Mouse (Mus musculus) heart, postnatal 14 days (tissue): Measurements from ENCODE around the gene Stx19. TPM values are rescaled to one million over a fixed set of nuclear protein-coding genes. Genes with fewer than 3 reads are reported as not detected.
A peak's percentile ranks its signal among the peaks of the same experiment; 100 is the strongest.

Experiments
- DNase-seq, 2 experiments: peaks; one replicate each; pipeline ENCODE4 v3.0.0; 2021 to 2022
- intact Hi-C: fragments of 180-260 bp; cut with DNase I; formaldehyde crosslinking; loops from one replicate; pipeline ENCODE4 v1.15.1; 2025
- microRNA-seq, 2 experiments: library from miRNA; unstranded; fragments of <30 nt; microRNA quantifications; one replicate each; pipeline ENCODE4 v1.2.0; 2021 to 2022
- total RNA-seq, 2 experiments: library from RNA; stranded (reverse); gene quantifications; 2 replicates each; pipeline ENCODE4 v1.2.3; 2021

The Stx19 gene
- total RNA-seq, 2 experiments from 2014 or later = not detected

GRCm38 (mm10) chr16:62846498-62847312 is 32.2 kb downstream of the Stx19 start, which contains the start of gene Arl13b:
Gene Arl13b, minus strand, starts transcription at chr16:62847040.
- intact Hi-C loops = loop anchor here (5.0 kb wide), 1 partner anchor 59 kb away; the partner anchor contains the start of gene Nsun3
- peak; percentile 90 to 94 for DNase-seq

GRCm38 (mm10) chr16:62852464-62853252 is 38.2 kb downstream of the Stx19 start:
- DNase-seq = no peak
- intact Hi-C loops = no loop called here

- DNase-seq = no peak
- intact Hi-C loops = no loop called here
Measured at GRCm38 (mm10) chr16:62853611-62854126, 39.2 kb downstream of the Stx19 start.

- peak; percentile 81 to 88 for DNase-seq
- intact Hi-C loops = no loop called here
Measured at GRCm38 (mm10) chr16:62854191-62855068, 40.0 kb downstream of the Stx19 start, which contains the start of gene Pros1. Gene Pros1, plus strand, starts transcription at chr16:62854307.

- intact Hi-C loops = no loop called here
- no peak for DNase-seq
Measured at GRCm38 (mm10) chr16:62855385-62855784, 40.9 kb downstream of the Stx19 start.

GRCm38 (mm10) chr16:62856273-62856672 is 41.8 kb downstream of the Stx19 start:
- intact Hi-C loops = no loop called here
- DNase-seq = no peak

- intact Hi-C loops = no loop called here
- no peak for DNase-seq
Measured at GRCm38 (mm10) chr16:62857498-62857897, 43.0 kb downstream of the Stx19 start.

- intact Hi-C loops = no loop called here
- DNase-seq = peak in 1 of 2 experiments; percentile 17
Measured at GRCm38 (mm10) chr16:62858018-62858417, 43.5 kb downstream of the Stx19 start.

GRCm38 (mm10) chr16:62860140-62860539 is 45.7 kb downstream of the Stx19 start:
- intact Hi-C loops = no loop called here
- DNase-seq = no peak

GRCm38 (mm10) chr16:62861455-62861854 is 47.0 kb downstream of the Stx19 start:
- intact Hi-C loops = no loop called here
- no peak for DNase-seq

- intact Hi-C loops = no loop called here
- DNase-seq = no peak
Measured at GRCm38 (mm10) chr16:62872688-62873117, 58.2 kb downstream of the Stx19 start.

GRCm38 (mm10) chr16:62873180-62873579 is 58.7 kb downstream of the Stx19 start:
- intact Hi-C loops = no loop called here
- DNase-seq = no peak

Small RNAs within 50 kb of the gene (microRNA-seq; reads per million reads assigned to microRNA genes)
- gene Gm25986 = 0 reads per million in 2 experiments

Other genes with a start within 250 kb of the Stx19 start
- gene Nsun3, start 27.9 kb upstream of the Stx19 start, total RNA-seq = 1 to 10 TPM; 5.9 to 8.9 TPM
- 10 to 100 TPM in 1 of 2 experiments, 1 to 10 TPM in 1; 9.9 to 13.7 TPM for gene Arl13b, start 32.4 kb downstream of the Stx19 start, total RNA-seq
- gene Pros1, start 39.6 kb downstream of the Stx19 start, total RNA-seq = 10 to 100 TPM; 22.4 to 23.7 TPM